Mouse (Mus musculus) cerebellum, adult 11-12 months (tissue): ENCODE measurements around the gene Fkbp5.
"Not testable (repeated sequence)": the region's sequence is repeated elsewhere in the genome, so short reads cannot be mapped to it uniquely, and the experiment has no call there.

Experiments
- DNase-seq: peaks from one replicate; pipeline ENCODE4 v3.0.0; 2022

Gene Fkbp5

DNA sequence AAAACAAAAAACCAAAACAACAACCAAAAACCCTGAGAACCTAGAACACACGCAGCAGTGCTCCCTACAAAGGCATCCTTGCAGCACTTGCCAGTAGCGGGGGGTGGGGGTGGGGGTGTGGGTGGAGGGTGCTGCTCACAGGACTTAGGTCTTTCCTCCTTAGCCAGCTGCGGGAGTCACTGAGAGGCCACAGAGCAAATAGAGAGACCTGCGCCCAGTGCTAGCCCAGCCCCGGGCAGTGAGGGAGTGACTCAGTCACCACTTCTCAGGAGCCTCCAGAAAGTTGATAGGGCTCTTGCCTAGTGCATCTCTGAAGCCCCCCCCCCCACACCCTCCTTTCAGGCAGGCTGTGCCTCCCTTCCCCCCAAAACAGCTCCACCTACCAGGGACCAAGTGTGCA is 148.3 kb downstream of the Fkbp5 start:
- no peak for DNase-seq

- no peak for DNase-seq
Measured at GRCm38 (mm10) chr17:28368449-28368848, 148.9 kb downstream of the Fkbp5 start.

DNA sequence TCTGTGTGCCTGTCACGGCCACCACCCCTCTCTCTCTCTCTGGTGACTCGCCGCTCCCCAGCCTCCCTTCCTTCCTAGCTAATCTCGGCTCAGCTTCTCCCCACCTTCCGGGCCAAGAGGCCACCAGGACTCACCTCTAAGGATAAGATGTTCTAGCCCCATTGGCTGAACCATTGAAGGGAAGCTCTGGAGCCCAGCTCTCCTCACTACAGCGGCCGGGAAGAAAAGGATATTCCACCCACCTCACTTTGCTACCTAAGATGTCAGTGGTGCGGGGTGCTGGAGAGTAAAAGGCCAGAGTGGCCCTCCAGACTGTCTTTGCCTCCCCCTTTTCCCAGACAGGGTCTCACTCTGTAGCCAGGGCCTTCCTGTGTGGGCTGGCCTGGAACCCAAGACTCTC is 152.2 kb downstream of the Fkbp5 start, which contains the start of gene Tulp1:
Gene Tulp1 (minus strand): TSS at position 101 of the 400 bp plus-strand sequence.
- no peak for DNase-seq

- no peak for DNase-seq
Measured at GRCm38 (mm10) chr17:28363507-28363906, 153.8 kb downstream of the Fkbp5 start.

DNA sequence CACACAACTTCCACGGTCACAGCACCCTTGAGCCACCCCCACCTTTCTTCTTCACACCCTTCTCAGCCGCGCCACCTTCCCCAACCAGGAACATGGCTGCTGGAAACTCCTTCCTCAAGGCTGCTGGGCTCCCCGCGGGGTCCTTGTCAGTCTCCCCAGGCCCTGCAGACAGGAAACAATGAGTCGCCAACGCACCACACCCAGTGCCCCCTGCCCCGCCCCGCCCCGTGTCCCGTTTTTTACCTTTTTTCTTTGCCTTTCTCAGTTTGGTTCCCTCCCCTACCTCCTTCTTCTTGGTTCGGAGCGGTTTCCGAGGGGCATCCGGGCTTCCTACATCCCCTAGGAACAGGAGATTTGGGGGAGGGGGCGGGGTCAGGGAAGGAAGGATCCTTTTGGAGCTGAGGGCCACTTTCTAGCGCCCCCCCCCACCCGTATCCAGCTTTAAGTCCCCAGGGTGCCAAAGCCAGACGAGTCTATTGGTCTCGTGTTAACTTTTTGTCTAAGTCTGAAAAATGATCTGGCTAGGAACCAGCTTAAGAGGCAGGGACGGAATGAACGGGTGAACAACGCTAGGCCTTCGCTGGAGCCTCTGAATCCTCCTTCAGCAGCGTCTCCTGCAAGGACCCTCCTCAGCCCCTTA is 154.6 kb downstream of the Fkbp5 start:
- DNase-seq = no peak

DNA sequence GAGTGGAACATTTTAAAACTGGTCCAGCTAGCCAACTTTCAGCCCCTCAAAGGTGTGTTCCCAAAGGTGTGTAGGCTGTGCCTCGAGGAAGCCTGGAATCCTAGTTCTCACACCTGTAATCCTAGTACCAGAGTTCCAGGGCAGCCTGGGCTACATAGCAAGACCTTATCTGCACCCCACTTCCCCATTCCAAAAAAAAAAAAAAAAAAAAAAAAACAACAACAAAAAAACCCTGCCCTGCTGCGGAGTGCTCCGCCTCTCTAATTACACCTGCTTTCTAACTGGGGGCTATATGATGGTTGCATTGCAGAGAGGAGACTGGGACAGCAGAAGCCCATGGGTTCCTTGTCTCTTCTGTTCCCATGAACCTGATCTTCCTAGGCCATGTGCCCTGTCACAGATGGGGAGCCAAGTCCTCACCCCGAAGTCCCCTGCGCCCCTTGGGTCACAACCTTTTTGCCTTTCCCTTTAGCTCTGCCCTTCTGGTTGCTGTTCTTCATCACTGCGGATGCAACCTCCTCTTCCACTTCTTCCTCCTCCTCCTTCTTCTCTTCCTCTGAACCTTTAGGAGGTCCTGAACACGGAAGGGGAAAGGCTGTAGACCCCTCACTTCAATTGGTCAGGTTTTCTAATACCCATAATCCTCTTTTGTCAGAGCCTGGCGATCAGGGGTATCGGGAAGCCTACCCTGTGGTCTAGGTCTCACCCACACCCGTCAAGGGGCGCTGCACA is 155.2 kb downstream of the Fkbp5 start:
- no peak for DNase-seq

DNA sequence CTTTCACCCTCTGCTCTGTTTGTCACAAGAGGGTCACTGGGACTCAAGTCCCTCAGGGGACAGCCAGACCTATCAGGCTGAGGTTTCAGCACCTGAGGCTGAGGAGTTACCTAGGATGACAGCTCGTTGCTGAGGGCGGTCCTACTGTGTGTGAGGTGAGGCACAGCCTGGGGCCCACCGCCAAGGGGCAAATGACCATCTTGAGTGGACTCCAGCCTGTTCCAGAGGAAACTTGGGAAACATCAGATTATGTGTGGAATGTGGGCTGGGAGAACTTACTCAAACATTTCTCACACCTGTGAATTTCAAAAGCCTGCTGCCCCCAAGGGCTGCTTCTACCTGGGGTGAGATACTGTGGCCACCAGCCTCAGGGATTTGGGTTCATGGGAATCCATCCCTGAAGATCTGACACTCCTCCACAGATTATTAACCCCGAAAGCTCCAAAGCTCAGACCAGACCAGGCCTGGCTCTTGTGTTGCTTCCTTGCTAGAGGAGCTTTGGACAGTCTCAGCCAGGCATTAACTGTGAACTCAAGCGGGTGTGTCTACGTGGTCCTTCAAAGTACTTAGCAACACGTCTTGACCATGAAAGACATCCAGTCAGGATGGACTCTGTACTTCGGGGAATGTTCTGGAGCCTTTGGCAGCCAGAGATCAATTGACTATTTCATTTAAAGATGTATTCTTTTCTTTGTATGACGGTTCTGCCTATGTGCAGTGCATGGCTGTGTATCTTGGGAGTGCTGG is 156.6 kb downstream of the Fkbp5 start:
- no peak for DNase-seq

DNA sequence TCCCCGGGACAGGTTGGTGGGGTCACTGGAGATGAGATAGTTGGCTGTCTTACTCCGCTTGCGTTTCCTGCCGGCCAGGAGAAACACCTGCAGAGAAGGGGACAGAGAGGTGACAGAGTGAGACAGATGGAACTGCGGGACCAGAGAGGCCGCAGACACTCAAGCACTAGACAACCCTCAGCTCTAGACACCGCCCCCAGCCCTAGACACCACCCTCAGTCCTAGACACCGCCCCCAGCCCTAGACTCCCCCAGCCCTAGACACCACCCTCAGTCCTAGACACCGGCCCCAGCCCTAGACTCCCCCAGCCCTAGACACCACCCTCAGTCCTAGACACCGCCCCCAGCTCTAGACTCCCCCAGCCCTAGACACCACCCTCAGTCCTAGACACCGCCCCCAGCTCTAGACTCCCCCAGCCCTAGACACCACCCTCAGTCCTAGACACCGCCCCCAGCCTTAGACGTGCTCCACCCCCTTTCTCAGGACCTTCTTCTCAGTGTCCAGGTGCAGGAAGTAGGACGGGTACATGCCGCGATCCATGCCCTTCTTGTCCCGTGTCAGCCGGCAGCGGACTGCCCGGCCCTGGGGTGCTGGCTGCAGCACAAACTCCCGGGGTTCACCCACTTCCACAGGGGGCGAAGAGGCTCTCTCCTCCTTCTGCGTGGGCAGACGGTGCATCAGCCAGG is 158.6 kb downstream of the Fkbp5 start:
- DNase-seq = not testable (repeated sequence)

GRCm38 (mm10) chr17:28355871-28356270 is 161.5 kb downstream of the Fkbp5 start:
- no peak for DNase-seq

DNA sequence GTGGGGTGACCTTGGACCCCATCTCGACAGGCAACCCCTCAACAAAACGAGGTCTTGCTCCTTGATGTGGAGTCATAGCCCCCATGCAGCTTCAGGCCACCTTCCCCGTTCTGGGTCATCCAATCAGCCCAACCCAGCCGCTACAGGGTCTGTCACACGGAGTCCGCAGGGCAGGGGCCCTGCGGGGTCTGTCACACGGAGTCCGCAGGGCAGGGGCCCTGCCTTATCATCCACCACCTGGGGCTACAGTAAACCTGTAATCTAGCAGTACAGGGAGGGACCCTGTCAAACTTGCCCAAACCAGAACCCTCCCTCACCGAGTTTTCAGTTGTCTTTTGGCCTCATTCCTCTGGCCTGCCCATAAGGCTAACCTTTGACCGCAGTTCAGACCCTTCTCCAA is 165.3 kb downstream of the Fkbp5 start:
- no peak for DNase-seq

- no peak for DNase-seq
Measured at GRCm38 (mm10) chr17:28351353-28351890, 165.9 kb downstream of the Fkbp5 start.

DNA sequence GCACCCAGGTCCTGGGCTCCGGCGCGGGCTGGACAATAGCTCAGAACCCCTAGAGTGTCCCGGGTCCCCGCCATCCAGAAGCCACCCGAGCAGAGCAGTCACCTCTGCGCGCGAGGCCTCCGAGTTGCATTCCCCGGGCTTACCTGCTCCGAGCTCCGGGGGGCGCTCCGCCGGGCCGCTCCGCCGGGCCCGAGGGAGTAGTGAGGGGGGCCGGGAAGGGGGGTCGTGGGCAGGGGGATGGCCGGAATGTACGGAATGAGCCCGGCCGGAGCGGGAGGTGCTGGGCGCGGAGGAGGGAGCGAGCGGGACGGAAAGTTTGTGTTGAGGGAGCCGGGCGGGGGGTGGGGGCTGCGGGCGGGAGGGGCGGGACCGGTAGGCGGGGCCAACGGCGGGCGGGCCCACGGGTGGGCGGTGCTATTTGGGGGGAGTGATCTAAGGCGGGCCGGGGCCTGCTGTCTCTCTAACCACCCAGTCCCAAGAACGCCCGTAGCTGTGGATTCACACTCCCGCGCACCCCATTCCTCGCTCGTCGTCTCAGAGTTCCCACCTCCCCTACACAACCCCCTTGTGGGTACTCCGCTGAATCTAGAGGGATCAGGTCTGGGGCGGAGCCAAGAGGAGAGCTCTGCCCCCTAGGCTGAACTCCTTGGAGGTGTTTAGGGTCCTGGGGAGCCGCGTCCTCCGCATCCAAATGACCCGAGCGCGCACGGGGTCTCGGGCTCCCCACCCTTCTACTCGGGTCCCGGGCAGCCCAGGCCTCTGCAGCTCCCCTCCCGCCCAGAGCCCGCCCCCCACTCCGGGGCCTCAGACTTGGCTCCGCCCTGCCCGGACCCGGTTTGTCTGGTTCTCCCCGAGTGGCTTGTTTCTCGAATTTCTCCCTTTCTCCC is 166.6 kb downstream of the Fkbp5 start, which contains the start of gene Tead3:
Gene Tead3 (minus strand): TSS at position 352 of the 887 bp plus-strand sequence.
- DNase-seq = no peak

- DNase-seq = no peak
Measured at GRCm38 (mm10) chr17:28349901-28350465, 167.3 kb downstream of the Fkbp5 start.

- DNase-seq = no peak
Measured at GRCm38 (mm10) chr17:28349264-28349880, 168.0 kb downstream of the Fkbp5 start.
